ENCODE assay signal across 19 mouse cellular contexts in the genomic region with DNA sequence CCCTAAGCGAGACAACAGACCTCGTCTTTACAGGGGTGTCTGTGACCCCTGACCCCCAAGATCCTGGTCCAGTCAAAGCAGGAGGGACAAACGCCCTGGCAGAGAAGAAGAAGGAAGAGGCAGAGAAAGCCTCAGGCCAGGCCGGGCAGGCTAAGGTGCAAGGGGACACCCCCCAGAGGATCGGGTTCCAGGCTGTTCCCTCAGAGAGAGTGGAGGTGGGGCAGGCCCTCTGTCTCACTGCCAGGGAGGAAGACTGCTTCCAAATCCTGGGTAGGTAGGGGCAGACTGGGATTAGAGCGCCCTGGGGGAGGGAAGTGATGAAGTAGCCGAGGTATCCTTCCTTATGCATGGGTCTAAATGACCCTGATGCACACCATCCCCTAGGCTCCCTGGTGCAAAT. TPM values are rescaled to one million over a fixed set of nuclear protein-coding genes. Genes with fewer than 3 reads are reported as not detected.
DNase-seq lines count a peak whose midpoint lies in the region.
"Had no signal": no experiment of that assay in that cellular context is flagged by ENCODE, and none has a peak within 500 bp of the region (broad histone marks: within the 10 kb centered on the region; RNA-seq: fewer than 3 reads in every experiment).

No protein-coding gene starts in this region.

- DNase-seq in adrenal gland, postnatal 14 days: peak; percentile 24
- no peak for DNase-seq in adrenal gland, adult 2 months
- DNase-seq in 3T3-L1 (ENCODE audit: low read depth, low spot score): peak; percentile 38
- DNase-seq in gastrocnemius, postnatal 14 days: peak; percentile 73
- peak; percentile 90 for DNase-seq in skeletal muscle tissue, adult 2 months (ENCODE audit: low read depth, low spot score)
- DNase-seq in lung, postnatal 25 days (ENCODE audit: low spot score): no peak
- no peak for DNase-seq in layer of hippocampus, adult 9-10 months (ENCODE audit: low spot score)
- DNase-seq: adrenal gland, postnatal 25 days; cerebellum, adult 18-20 months; cerebellum, adult 9-11 months; cerebellum, postnatal 36 days had no signal

- intact Hi-C loops in gastrocnemius, postnatal 14 days (cut with DNase I; ENCODE audit: low total_unique reads): no loop called here

RNA-seq across cellular contexts. Expression of a gene that starts 2.3 kb away (rescaled TPM):
- total RNA-seq in adrenal gland, postnatal 14 days (2021): not detected in 2 replicates
- not detected for total RNA-seq in adrenal gland, adult 2 months (2021)
- not detected in 2 replicates for polyA plus RNA-seq in adrenal gland, adult 2 months (2012; rRNA removed)
- 100 to 1,000 TPM; 150 to 230 TPM for total RNA-seq in gastrocnemius, postnatal 14 days (2021)
- total RNA-seq: adrenal gland, postnatal 25 days; MEL had no signal
- polyA plus RNA-seq: embryonic facial prominence, embryonic 13.5 days; forebrain, embryonic 12.5 days; forebrain, embryonic 16.5 days; frontal cortex, adult 2 months; hindbrain, embryonic 11.5 days had no signal

RNA-seq across cellular contexts. Expression of a gene that starts 19.5 kb away (rescaled TPM):
- total RNA-seq in adrenal gland, postnatal 14 days (2021): 3.6 and 6.1 TPM in 2 replicates
- 1 to 10 TPM; 3.2 to 3.7 TPM for total RNA-seq in adrenal gland, adult 2 months (2021)
- polyA plus RNA-seq in adrenal gland, adult 2 months (2012; rRNA removed): 11.1 and 13.1 TPM in 2 replicates
- total RNA-seq in gastrocnemius, postnatal 14 days (2021): 1 to 10 TPM; 4.2 to 5.6 TPM
- total RNA-seq: MEL had no signal

RNA-seq across cellular contexts. Expression of a gene that starts 38.0 kb away (rescaled TPM):
- 2.8 and 4.4 TPM in 2 replicates for total RNA-seq in adrenal gland, postnatal 14 days (2021)
- 1 to 10 TPM; 2.7 to 2.9 TPM for total RNA-seq in adrenal gland, adult 2 months (2021)
- 0.82 and 1.8 TPM in 2 replicates for polyA plus RNA-seq in adrenal gland, adult 2 months (2012; rRNA removed)
- 1 to 10 TPM in 1 of 2 experiments, under 1 TPM in 1; 0.62 to 3.3 TPM for total RNA-seq in gastrocnemius, postnatal 14 days (2021)
- total RNA-seq: heart, adult 8-10 months; MEL had no signal

RNA-seq across cellular contexts. Expression of a gene that starts 48.8 kb away (rescaled TPM):
- 0.48 and 1.1 TPM in 2 replicates for total RNA-seq in adrenal gland, postnatal 14 days (2021)
- under 1 TPM; 0.40 to 0.90 TPM for total RNA-seq in adrenal gland, adult 2 months (2021)
- 0.06 and 0.33 TPM in 2 replicates for polyA plus RNA-seq in adrenal gland, adult 2 months (2012; rRNA removed)
- total RNA-seq in gastrocnemius, postnatal 14 days (2021): not detected
- total RNA-seq: adrenal gland, postnatal 25 days; heart, adult 8-10 months; heart, postnatal 25 days had no signal

Comparison
In these comparisons a context has a peak if more than half of its experiments do, and no peak if none do; other contexts are left out.
1. DNase-seq: peak in adrenal gland, postnatal 14 days (single experiment), 3T3-L1 (single experiment), gastrocnemius, postnatal 14 days (single experiment) and skeletal muscle tissue, adult 2 months (single experiment); none in adrenal gland, adult 2 months (single experiment), lung, postnatal 25 days (single experiment) and layer of hippocampus, adult 9-10 months (single experiment).
2. RNA of a gene that starts 2.3 kb away (total RNA-seq): 150 to 230 TPM in gastrocnemius, postnatal 14 days; not detected in adrenal gland, adult 2 months and not detected in adrenal gland, postnatal 14 days; every median in the first group is over 100 times any median in the second.